Mouse (Mus musculus) adrenal gland, postnatal 4 days (tissue): ENCODE measurements at regions not wholly inside any gene's neighbourhood (a gene's known extent, or its start where the extent isn't known, plus 50 kb on each side); places are given as distances from the start of the nearest gene placed in this dataset.

Experiments used
- DNase-seq, 2 experiments: peaks; one replicate each; pipeline ENCODE4 v3.0.0; 2021 to 2022; ENCODE audit warnings: low spot score in 2 of 2, mixed read lengths in 2 of 2

DNA sequence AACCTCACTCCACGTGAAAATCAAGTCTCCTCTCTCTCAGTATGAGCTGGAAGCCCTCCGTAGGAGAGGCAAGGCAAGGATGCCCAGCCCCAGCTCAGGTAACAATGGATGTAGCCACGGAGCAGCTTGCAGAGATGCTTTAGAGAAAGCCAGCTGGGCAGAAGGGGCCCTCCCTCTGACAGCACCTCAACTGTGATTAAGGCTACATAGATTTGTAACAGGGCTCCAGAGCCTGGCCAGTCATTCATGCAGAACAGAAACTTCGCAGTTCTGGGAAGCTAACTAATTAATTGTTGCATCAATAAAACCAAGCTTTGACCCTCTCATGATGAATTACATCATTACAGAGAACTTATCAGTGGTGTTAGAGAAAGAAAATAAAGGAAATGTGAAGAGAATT, 480.8 kb downstream of the Grin2a start:
- no peak for DNase-seq
